9 mouse cellular contexts compared by ENCODE assay signal in genomic region chr2:32968024-32968614, GRCm38 (mm10). TPM values are rescaled to one million over a fixed set of nuclear protein-coding genes. Genes with fewer than 3 reads are reported as not detected.
A peak's percentile ranks its signal among the peaks of the same experiment; 100 is the strongest.
DNase-seq lines count a peak whose midpoint lies in the region; ATAC-seq and TF ChIP-seq lines count a peak whose summit lies in the region.
"Had no signal": no experiment of that assay in that cellular context is flagged by ENCODE, and none has a peak within 500 bp of the region (broad histone marks: within the 10 kb centered on the region; RNA-seq: fewer than 3 reads in every experiment).

No protein-coding gene starts in this region.

- H3K27me3 ChIP-seq in hindbrain, embryonic 10.5 days (ENCODE audit: insufficient read depth, poor library complexity, severe bottlenecking) = no peaks in the 10 kb centered on the region
- H3K27me3 ChIP-seq in hindbrain, embryonic 11.5 days (ENCODE audit: control insufficient read depth, insufficient read depth, low read length) = no peaks in the 10 kb centered on the region
- no peaks in the 10 kb centered on the region for H3K27me3 ChIP-seq in heart, embryonic 16.5 days (ENCODE audit: control insufficient read depth, insufficient read depth, low read length)
- H3K27me3 ChIP-seq in midbrain, embryonic 13.5 days = no peaks in the 10 kb centered on the region

- TF ChIP-seq POLR2A in cortical plate, adult 2 months (IDR thresholded peaks at IDR 0.05; ENCODE audit: extremely low read depth, insufficient read depth, low read length) = no peak

- intact Hi-C loops in left cerebral cortex, postnatal 25 days (cut with DNase I) = no loop called here

- WGBS in hindbrain, embryonic 10.5 days = 86% methylated on average over 9 of the region's 9 CpGs
- WGBS in hindbrain, embryonic 11.5 days = 87% methylated on average over 9 of the region's 9 CpGs
- WGBS in heart, embryonic 16.5 days = 80% methylated on average over 9 of the region's 9 CpGs
- WGBS in midbrain, embryonic 13.5 days = 89% methylated on average over 9 of the region's 9 CpGs

- peaks cover 52% of the 10 kb centered on the region for H3K4me1 ChIP-seq in hindbrain, embryonic 10.5 days (replicated peaks)
- H3K4me1 ChIP-seq in hindbrain, embryonic 11.5 days (replicated peaks; ENCODE audit: control insufficient read depth, insufficient read depth, low read length) = peaks cover 5% of the 10 kb centered on the region; the same call in 1 of the 2 replicates
- H3K4me1 ChIP-seq in cortical plate, adult 2 months (ENCODE audit: control insufficient read depth, insufficient read depth, low read length) = 0 out of 2 replicates have a peak, but pooled peaks cover 1% of the 10 kb centered on the region
- H3K4me1 ChIP-seq in heart, embryonic 16.5 days (ENCODE audit: control insufficient read depth, insufficient read depth, low read length) = peaks cover 45% of the 10 kb centered on the region
- H3K4me1 ChIP-seq in midbrain, embryonic 13.5 days (replicated peaks) = peaks cover 41% of the 10 kb centered on the region

- H3K4me3 ChIP-seq in hindbrain, embryonic 10.5 days = peak overlapping the region; percentile 73; the same call in 1 of the 2 replicates
- H3K4me3 ChIP-seq in hindbrain, embryonic 11.5 days (ENCODE audit: low read depth, low read length) = no peak overlapping the region
- peak overlapping the region; percentile 65; the same call in 1 of the 2 replicates for H3K4me3 ChIP-seq in cortical plate, adult 2 months (ENCODE audit: insufficient read depth, low read length)
- no peak overlapping the region for H3K4me3 ChIP-seq in heart, embryonic 16.5 days (ENCODE audit: low read length)
- peak overlapping the region; percentile 72; the same call in 1 of the 2 replicates for H3K4me3 ChIP-seq in midbrain, embryonic 13.5 days (replicated peaks)

- no peak for ATAC-seq in hindbrain, embryonic 11.5 days (ENCODE audit: low FRiP score)
- ATAC-seq in heart, embryonic 16.5 days (replicated peaks; ENCODE audit: extremely low read depth, insufficient read depth, low FRiP score) = no peak
- ATAC-seq in midbrain, embryonic 13.5 days = no peak

- no peak for TF ChIP-seq CTCF in cortical plate, adult 2 months (IDR thresholded peaks at IDR 0.05; ENCODE audit: extremely low read depth, insufficient read depth, low read length)

- DNase-seq in hindbrain, embryonic 10.5 days (ENCODE audit: low spot score) = no peak
- DNase-seq in hindbrain, embryonic 11.5 days (ENCODE audit: low spot score) = no peak
- DNase-seq in right cerebral cortex, adult 2 months (ENCODE audit: low spot score in 2 of 2) = no peak
- DNase-seq in left cerebral cortex, postnatal 25 days (ENCODE audit: low spot score in 2 of 2) = no peak
- no peak for DNase-seq in layer of hippocampus, postnatal 25 days (ENCODE audit: extremely low spot score in 1 of 2, low spot score in 1 of 2)
- DNase-seq: kidney, adult 9 months had no signal

- H3K36me3 ChIP-seq in hindbrain, embryonic 10.5 days = peaks cover 26% of the 10 kb centered on the region
- 0 out of 2 replicates have a peak, but pooled peaks cover 1% of the 10 kb centered on the region for H3K36me3 ChIP-seq in hindbrain, embryonic 11.5 days (ENCODE audit: control insufficient read depth, insufficient read depth, low read length)
- H3K36me3 ChIP-seq in heart, embryonic 16.5 days (ENCODE audit: control insufficient read depth, insufficient read depth) = peaks cover 20% of the 10 kb centered on the region
- peaks cover 27% of the 10 kb centered on the region for H3K36me3 ChIP-seq in midbrain, embryonic 13.5 days

- no peak overlapping the region; the same call in 1 of the 2 replicates for H3K4me2 ChIP-seq in hindbrain, embryonic 11.5 days (replicated peaks; ENCODE audit: low read depth, low read length)
- H3K4me2 ChIP-seq in heart, embryonic 16.5 days (ENCODE audit: low read depth, low read length) = peak overlapping the region; percentile 96
- H3K4me2 ChIP-seq in midbrain, embryonic 13.5 days (replicated peaks) = peak overlapping the region; percentile 80

- no peaks in the 10 kb centered on the region for H3K9me3 ChIP-seq in hindbrain, embryonic 10.5 days
- H3K9me3 ChIP-seq in hindbrain, embryonic 11.5 days (ENCODE audit: control insufficient read depth, low read length) = no peaks in the 10 kb centered on the region
- no peaks in the 10 kb centered on the region for H3K9me3 ChIP-seq in heart, embryonic 16.5 days (replicated peaks; ENCODE audit: control insufficient read depth, low read length)
- no peaks in the 10 kb centered on the region for H3K9me3 ChIP-seq in midbrain, embryonic 13.5 days

- no peak overlapping the region; the same call in 1 of the 2 replicates for H3K9ac ChIP-seq in hindbrain, embryonic 11.5 days (ENCODE audit: low read depth, low read length)
- H3K9ac ChIP-seq in heart, embryonic 16.5 days (ENCODE audit: low read length) = peak overlapping the region; percentile 90
- peak overlapping the region; percentile 82 for H3K9ac ChIP-seq in midbrain, embryonic 13.5 days (replicated peaks)

- no peak overlapping the region for H3K27ac ChIP-seq in hindbrain, embryonic 10.5 days
- H3K27ac ChIP-seq in hindbrain, embryonic 11.5 days (ENCODE audit: low read depth, low read length) = no peak overlapping the region
- H3K27ac ChIP-seq in cortical plate, adult 2 months (ENCODE audit: insufficient read depth, low read length) = no peak overlapping the region
- H3K27ac ChIP-seq in heart, embryonic 16.5 days (ENCODE audit: low read length) = peak overlapping the region; percentile 100
- H3K27ac ChIP-seq in midbrain, embryonic 13.5 days = no peak overlapping the region

RNA-seq across cellular contexts. Expression of gene Lrsam1, which starts 6.7 kb away (rescaled TPM):
- 11.5 TPM in 2 replicates for polyA plus RNA-seq in hindbrain, embryonic 10.5 days (2016; fragmentation: Nextera tagmentation; extraction: Ambion mirVana)
- 8.0 and 8.7 TPM in 2 replicates for polyA plus RNA-seq in hindbrain, embryonic 11.5 days (2014; fragmentation: Nextera tagmentation; extraction: Ambion mirVana)
- 25.6 and 25.9 TPM in 2 replicates for polyA plus RNA-seq in cortical plate, adult 2 months (2012; rRNA removed)
- 8.2 and 8.8 TPM in 2 replicates for polyA plus RNA-seq in heart, embryonic 16.5 days (2015; fragmentation: Nextera tagmentation; extraction: Ambion mirVana)
- 18.1 and 21.1 TPM in 2 replicates for polyA plus RNA-seq in midbrain, embryonic 13.5 days (2015; fragmentation: Nextera tagmentation; extraction: Ambion mirVana)
- total RNA-seq in left cerebral cortex, postnatal 25 days (2021) = 10 to 100 TPM; 35.4 to 43.8 TPM
- total RNA-seq in layer of hippocampus, postnatal 25 days (2021) = 10 to 100 TPM; 35.6 to 36.1 TPM

RNA-seq across cellular contexts. Expression of gene Rpl12, which starts 6.8 kb away (rescaled TPM):
- 131 and 166 TPM in 2 replicates for polyA plus RNA-seq in hindbrain, embryonic 10.5 days (2016; fragmentation: Nextera tagmentation; extraction: Ambion mirVana)
- polyA plus RNA-seq in hindbrain, embryonic 11.5 days (2014; fragmentation: Nextera tagmentation; extraction: Ambion mirVana) = 129 and 134 TPM in 2 replicates
- 484 and 506 TPM in 2 replicates for polyA plus RNA-seq in cortical plate, adult 2 months (2012; rRNA removed)
- polyA plus RNA-seq in heart, embryonic 16.5 days (2015; fragmentation: Nextera tagmentation; extraction: Ambion mirVana) = 90.1 and 92.2 TPM in 2 replicates
- polyA plus RNA-seq in midbrain, embryonic 13.5 days (2015; fragmentation: Nextera tagmentation; extraction: Ambion mirVana) = 88.9 and 96.0 TPM in 2 replicates
- total RNA-seq in left cerebral cortex, postnatal 25 days (2021) = 100 to 1,000 TPM; 103 to 104 TPM
- total RNA-seq in layer of hippocampus, postnatal 25 days (2021) = 100 to 1,000 TPM; 101 to 110 TPM

RNA-seq across cellular contexts. Expression of gene Slc2a8, which starts 13.8 kb away (rescaled TPM):
- 21.3 and 27.4 TPM in 2 replicates for polyA plus RNA-seq in hindbrain, embryonic 10.5 days (2016; fragmentation: Nextera tagmentation; extraction: Ambion mirVana)
- 9.3 and 10.5 TPM in 2 replicates for polyA plus RNA-seq in hindbrain, embryonic 11.5 days (2014; fragmentation: Nextera tagmentation; extraction: Ambion mirVana)
- 47.5 TPM in 2 replicates for polyA plus RNA-seq in cortical plate, adult 2 months (2012; rRNA removed)
- polyA plus RNA-seq in heart, embryonic 16.5 days (2015; fragmentation: Nextera tagmentation; extraction: Ambion mirVana) = 24.3 and 25.4 TPM in 2 replicates
- polyA plus RNA-seq in midbrain, embryonic 13.5 days (2015; fragmentation: Nextera tagmentation; extraction: Ambion mirVana) = 19.2 and 20.6 TPM in 2 replicates
- total RNA-seq in left cerebral cortex, postnatal 25 days (2021) = 10 to 100 TPM; 23.6 to 27.0 TPM
- 10 to 100 TPM; 20.5 to 21.4 TPM for total RNA-seq in layer of hippocampus, postnatal 25 days (2021)

Comparison
In these comparisons a context has a peak if more than half of its experiments do, and no peak if none do; other contexts are left out.
1. H3K4me3 ChIP-seq: peak in hindbrain, embryonic 10.5 days (single experiment), cortical plate, adult 2 months (single experiment) and midbrain, embryonic 13.5 days (single experiment); none in hindbrain, embryonic 11.5 days (single experiment) and heart, embryonic 16.5 days (single experiment).